In genomic region chr7:130267099-130267498, GRCm38 (mm10) we compare ENCODE assay signal across 8 mouse cellular contexts.
DNase-seq lines count a peak whose midpoint lies in the region; ATAC-seq lines count a peak whose summit lies in the region.

No protein-coding gene starts in this region.

- no peaks in the 10 kb centered on the region for H3K9me3 ChIP-seq in hindbrain, embryonic 10.5 days
- H3K9me3 ChIP-seq in hindbrain, embryonic 13.5 days: no peaks in the 10 kb centered on the region
- H3K9me3 ChIP-seq in neural tube, embryonic 15.5 days (replicated peaks): no peaks in the 10 kb centered on the region
- H3K9me3 ChIP-seq in embryonic facial prominence, embryonic 12.5 days: no peaks in the 10 kb centered on the region
- no peaks in the 10 kb centered on the region for H3K9me3 ChIP-seq in stomach, embryonic 14.5 days (ENCODE audit: control insufficient read depth, low read depth, low read length)

- peaks cover 37% of the 10 kb centered on the region for H3K27me3 ChIP-seq in hindbrain, embryonic 10.5 days (ENCODE audit: insufficient read depth, poor library complexity, severe bottlenecking)
- H3K27me3 ChIP-seq in hindbrain, embryonic 13.5 days: peaks cover 21% of the 10 kb centered on the region
- peaks cover 4% of the 10 kb centered on the region; the same call in 1 of the 2 replicates for H3K27me3 ChIP-seq in neural tube, embryonic 15.5 days (replicated peaks)
- no peaks in the 10 kb centered on the region for H3K27me3 ChIP-seq in embryonic facial prominence, embryonic 12.5 days
- no peaks in the 10 kb centered on the region for H3K27me3 ChIP-seq in stomach, embryonic 14.5 days (ENCODE audit: control insufficient read depth, insufficient read depth, low read length)

- H3K4me1 ChIP-seq in hindbrain, embryonic 10.5 days (replicated peaks): peaks cover 90% of the 10 kb centered on the region
- H3K4me1 ChIP-seq in hindbrain, embryonic 13.5 days (replicated peaks): peaks cover 60% of the 10 kb centered on the region
- peaks cover 56% of the 10 kb centered on the region for H3K4me1 ChIP-seq in neural tube, embryonic 15.5 days
- peaks cover 37% of the 10 kb centered on the region for H3K4me1 ChIP-seq in embryonic facial prominence, embryonic 12.5 days
- H3K4me1 ChIP-seq in stomach, embryonic 14.5 days (ENCODE audit: control insufficient read depth, insufficient read depth, low read length): peaks cover 9% of the 10 kb centered on the region; the same call in 1 of the 2 replicates

- H3K9ac ChIP-seq in hindbrain, embryonic 13.5 days: no peak overlapping the region
- H3K9ac ChIP-seq in neural tube, embryonic 15.5 days (replicated peaks): no peak overlapping the region
- no peak overlapping the region for H3K9ac ChIP-seq in embryonic facial prominence, embryonic 12.5 days
- H3K9ac ChIP-seq in stomach, embryonic 14.5 days (replicated peaks; ENCODE audit: low read depth, low read length): no peak overlapping the region

- H3K4me2 ChIP-seq in hindbrain, embryonic 13.5 days: no peak overlapping the region
- H3K4me2 ChIP-seq in neural tube, embryonic 15.5 days: no peak overlapping the region
- peak overlapping the region; percentile 77; the same call in 1 of the 2 replicates for H3K4me2 ChIP-seq in embryonic facial prominence, embryonic 12.5 days (replicated peaks)
- H3K4me2 ChIP-seq in stomach, embryonic 14.5 days (replicated peaks; ENCODE audit: low read depth, low read length): peak overlapping the region; percentile 63; the same call in 1 of the 2 replicates

- peak; percentile 65 for DNase-seq in hindbrain, embryonic 10.5 days (ENCODE audit: low spot score)
- peak; percentile 62 for DNase-seq in neural tube, embryonic 10.5 days (ENCODE audit: extremely low spot score, low spot score)
- DNase-seq in adrenal gland, postnatal 25 days: no peak

- ATAC-seq in hindbrain, embryonic 13.5 days (ENCODE audit: low FRiP score): no peak
- no peak for ATAC-seq in neural tube, embryonic 15.5 days (ENCODE audit: low FRiP score)
- ATAC-seq in embryonic facial prominence, embryonic 12.5 days (ENCODE audit: insufficient number of reproducible peaks, insufficient read depth, low FRiP score, low TSS enrichment): no peak
- ATAC-seq in stomach, embryonic 14.5 days (ENCODE audit: insufficient number of reproducible peaks, insufficient read depth, low FRiP score, low read depth): no peak
- no peak; the same call in 1 of the 2 replicates for ATAC-seq in granulocyte monocyte progenitor cell, adult 5-6 weeks (replicated peaks; ENCODE audit: poor library complexity, severe bottlenecking)

- no peaks in the 10 kb centered on the region for H3K36me3 ChIP-seq in hindbrain, embryonic 10.5 days
- no peaks in the 10 kb centered on the region for H3K36me3 ChIP-seq in hindbrain, embryonic 13.5 days
- no peaks in the 10 kb centered on the region for H3K36me3 ChIP-seq in neural tube, embryonic 15.5 days
- no peaks in the 10 kb centered on the region for H3K36me3 ChIP-seq in embryonic facial prominence, embryonic 12.5 days
- H3K36me3 ChIP-seq in stomach, embryonic 14.5 days (ENCODE audit: control insufficient read depth, insufficient read depth, low read length): no peaks in the 10 kb centered on the region

- WGBS in hindbrain, embryonic 10.5 days: 35% methylated on average over 5 of the region's 5 CpGs
- 33% methylated on average over 5 of the region's 5 CpGs for WGBS in hindbrain, embryonic 13.5 days
- WGBS in neural tube, embryonic 15.5 days: 38% methylated on average over 5 of the region's 5 CpGs
- WGBS in embryonic facial prominence, embryonic 12.5 days: 40% methylated on average over 5 of the region's 5 CpGs
- WGBS in stomach, embryonic 14.5 days: 38% methylated on average over 5 of the region's 5 CpGs

- H3K27ac ChIP-seq in hindbrain, embryonic 10.5 days: peak overlapping the region; percentile 95
- H3K27ac ChIP-seq in hindbrain, embryonic 13.5 days: no peak overlapping the region
- H3K27ac ChIP-seq in neural tube, embryonic 15.5 days (replicated peaks): no peak overlapping the region
- peak overlapping the region; percentile 96; the same call in 1 of the 2 replicates for H3K27ac ChIP-seq in embryonic facial prominence, embryonic 12.5 days
- H3K27ac ChIP-seq in stomach, embryonic 14.5 days (ENCODE audit: low read length): no peak overlapping the region

- H3K4me3 ChIP-seq in hindbrain, embryonic 10.5 days: peak overlapping the region; percentile 79; the same call in 1 of the 2 replicates
- H3K4me3 ChIP-seq in hindbrain, embryonic 13.5 days: no peak overlapping the region
- H3K4me3 ChIP-seq in neural tube, embryonic 15.5 days (replicated peaks): no peak overlapping the region
- 0 out of 2 replicates have a peak overlapping the region, but pooled peaks have one; percentile 93 for H3K4me3 ChIP-seq in embryonic facial prominence, embryonic 12.5 days
- H3K4me3 ChIP-seq in stomach, embryonic 14.5 days (ENCODE audit: low read depth, low read length): no peak overlapping the region

Comparison
In these comparisons a context has a peak if more than half of its experiments do, and no peak if none do; other contexts are left out.
1. H3K27ac ChIP-seq: peak in hindbrain, embryonic 10.5 days (single experiment) and embryonic facial prominence, embryonic 12.5 days (single experiment); none in hindbrain, embryonic 13.5 days (single experiment), neural tube, embryonic 15.5 days (single experiment) and stomach, embryonic 14.5 days (single experiment).
2. H3K4me3 ChIP-seq: peak in hindbrain, embryonic 10.5 days (single experiment) and embryonic facial prominence, embryonic 12.5 days (single experiment); none in hindbrain, embryonic 13.5 days (single experiment), neural tube, embryonic 15.5 days (single experiment) and stomach, embryonic 14.5 days (single experiment).
3. H3K4me2 ChIP-seq: peak in embryonic facial prominence, embryonic 12.5 days (single experiment) and stomach, embryonic 14.5 days (single experiment); none in hindbrain, embryonic 13.5 days (single experiment) and neural tube, embryonic 15.5 days (single experiment).